Mouse (Mus musculus) neural tube, embryonic 15.5 days (tissue): Measurements from ENCODE around the gene Npr2. TPM values are rescaled to one million over a fixed set of nuclear protein-coding genes. Genes with fewer than 3 reads are reported as not detected.
A peak's percentile ranks its signal among the peaks of the same experiment; 100 is the strongest.

Experiments used
- ATAC-seq: fragments of 200-750 bp; cut with Nextera tagmentation; 2 replicates; pipeline ENCODE4 v1.8.0; 2017; ENCODE audit warnings: mild to moderate bottlenecking, moderate TSS enrichment, moderate library complexity; ENCODE audit not compliant: low FRiP score
- H3K27ac ChIP-seq: fragments of 300-500 bp; sonication (generic); replicated peaks from 2 replicates; pipeline ENCODE4 v1.5.1; 2015; ENCODE audit warnings: mild to moderate bottlenecking, inconsistent platforms
- H3K27me3 ChIP-seq: fragments of 300-500 bp; sonication (generic); replicated peaks from 2 replicates; pipeline ENCODE4 v1.6.1; 2015; ENCODE audit warnings: inconsistent platforms
- H3K36me3 ChIP-seq: fragments of 300-500 bp; sonication (generic); 2 replicates; pipeline ENCODE4 v1.6.1; 2015; ENCODE audit warnings: inconsistent platforms
- H3K4me1 ChIP-seq: fragments of 300-500 bp; sonication (generic); 2 replicates; pipeline ENCODE4 v1.6.1; 2015; ENCODE audit warnings: inconsistent platforms
- H3K4me2 ChIP-seq: fragments of 300-500 bp; sonication (generic); 2 replicates; pipeline ENCODE4 v1.6.1; 2015; ENCODE audit warnings: inconsistent platforms, mild to moderate bottlenecking, moderate library complexity
- H3K4me3 ChIP-seq: fragments of 300-500 bp; sonication (generic); replicated peaks from 2 replicates; pipeline ENCODE4 v1.5.1; 2015; ENCODE audit warnings: mild to moderate bottlenecking, inconsistent platforms
- H3K9ac ChIP-seq: fragments of 300-500 bp; sonication (generic); replicated peaks from 2 replicates; pipeline ENCODE4 v1.6.1; 2015; ENCODE audit warnings: mild to moderate bottlenecking, inconsistent platforms
- H3K9me3 ChIP-seq: fragments of 300-500 bp; sonication (generic); replicated peaks from 2 replicates; pipeline ENCODE4 v1.6.1; 2016; ENCODE audit warnings: inconsistent platforms
- WGBS: fragments of 180-500 bp; shearing (Covaris S2); methylation state at CpG from one replicate; pipeline ENCODE4 v1.1.7; 2015; ENCODE audit warnings: mixed read lengths; 5-methylcytosine and 5-hydroxymethylcytosine counted together
- polyA plus RNA-seq: library from polyadenylated mRNA; unstranded; fragments of >200 nt; fragmentation: Nextera tagmentation; extraction: Ambion mirVana; gene quantifications from 2 replicates; pipeline ENCODE4 v1.2.1, GENCODE M21; 2015

The Npr2 gene
- polyA plus RNA-seq, 1 experiment from 2014 or later, result 16.1 TPM

GRCm38 (mm10) chr4:43630671-43631045 is 1.1 kb upstream of the Npr2 start:
- H3K9me3 ChIP-seq, result no peaks in the 10 kb centered on the region
- H3K9ac ChIP-seq, result no peak overlapping the region; the same call in 1 of the 2 replicates
- 13% methylated on average over 5 of the region's 5 CpGs for WGBS
- peak overlapping the region; percentile 94 for H3K4me2 ChIP-seq
- peak; percentile 12; the same call in 1 of the 2 replicates for ATAC-seq
- peak overlapping the region; percentile 88 for H3K27ac ChIP-seq
- H3K36me3 ChIP-seq, result no peaks in the 10 kb centered on the region
- peaks cover 45% of the 10 kb centered on the region for H3K4me1 ChIP-seq
- no peaks in the 10 kb centered on the region for H3K27me3 ChIP-seq
- H3K4me3 ChIP-seq, result peak overlapping the region; percentile 59

DNA sequence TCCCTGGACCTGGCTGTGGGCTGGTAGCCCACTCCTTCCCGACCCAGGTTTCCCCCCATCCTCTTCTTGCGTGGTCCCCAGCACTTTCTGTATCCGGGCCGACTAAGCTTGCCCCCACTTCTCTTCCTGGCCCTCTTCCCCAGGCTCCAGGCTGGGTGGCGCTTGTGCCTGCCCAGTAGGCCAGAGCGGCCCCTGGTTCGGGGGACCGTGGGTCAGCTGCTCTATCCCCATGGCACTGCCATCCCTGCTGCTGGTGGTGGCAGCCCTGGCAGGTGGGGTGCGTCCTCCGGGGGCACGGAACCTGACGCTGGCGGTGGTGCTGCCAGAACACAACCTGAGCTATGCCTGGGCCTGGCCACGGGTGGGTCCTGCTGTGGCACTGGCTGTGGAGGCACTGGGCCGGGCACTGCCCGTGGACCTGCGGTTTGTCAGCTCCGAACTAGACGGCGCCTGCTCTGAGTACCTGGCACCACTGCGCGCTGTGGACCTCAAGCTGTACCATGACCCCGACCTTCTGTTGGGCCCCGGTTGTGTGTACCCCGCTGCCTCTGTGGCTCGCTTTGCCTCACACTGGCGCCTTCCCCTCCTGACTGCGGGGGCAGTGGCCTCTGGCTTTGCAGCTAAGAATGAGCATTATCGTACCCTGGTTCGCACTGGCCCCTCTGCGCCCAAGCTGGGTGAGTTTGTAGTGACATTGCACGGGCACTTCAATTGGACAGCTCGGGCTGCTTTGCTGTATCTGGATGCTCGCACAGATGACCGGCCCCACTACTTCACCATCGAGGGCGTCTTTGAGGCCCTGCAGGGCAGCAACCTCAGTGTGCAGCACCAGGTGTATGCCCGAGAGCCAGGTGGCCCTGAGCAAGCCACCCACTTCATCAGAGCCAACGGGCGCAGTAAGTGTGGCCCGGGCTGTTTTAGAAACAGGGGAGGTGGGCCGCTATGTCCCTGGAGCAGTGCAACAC is 503 bp downstream of the Npr2 start:
- Histone ChIP-seq H3K36me3 (no peaks in the 10 kb centered on the region), H3K4me2 (peak overlapping the region; percentile 94), H3K27ac (peak overlapping the region; percentile 88), H3K4me3 (peak overlapping the region; percentile 59), H3K9me3 (no peaks in the 10 kb centered on the region), H3K27me3 (no peaks in the 10 kb centered on the region), H3K4me1 (peaks cover 45% of the 10 kb centered on the region), H3K9ac (peak overlapping the region; percentile 78)
- peak; percentile 15; the same call in 1 of the 2 replicates for ATAC-seq
- WGBS, result 45% methylated on average over 42 of the region's 42 CpGs

DNA sequence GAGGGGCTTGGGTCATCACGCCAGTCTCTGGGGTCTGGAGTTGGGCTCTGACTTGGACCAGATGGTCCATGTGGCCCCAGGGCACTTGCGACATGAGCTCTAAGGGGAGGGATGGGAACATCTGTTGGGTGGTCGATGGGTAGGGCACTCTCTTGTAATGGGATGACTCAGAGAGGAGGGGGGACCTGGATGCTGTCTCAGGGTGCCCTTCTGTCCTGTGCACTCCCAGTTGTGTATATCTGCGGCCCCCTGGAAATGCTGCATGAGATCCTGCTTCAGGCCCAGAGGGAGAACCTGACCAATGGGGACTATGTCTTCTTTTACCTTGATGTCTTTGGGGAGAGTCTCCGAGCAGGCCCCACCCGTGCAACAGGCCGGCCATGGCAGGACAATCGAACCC is 1.6 kb downstream of the Npr2 start:
- peaks cover 45% of the 10 kb centered on the region for H3K4me1 ChIP-seq
- no peak overlapping the region for H3K9ac ChIP-seq
- H3K4me2 ChIP-seq, result peak overlapping the region; percentile 94
- no peaks in the 10 kb centered on the region for H3K36me3 ChIP-seq
- no peaks in the 10 kb centered on the region for H3K27me3 ChIP-seq
- H3K4me3 ChIP-seq, result no peak overlapping the region
- WGBS, result 65% methylated on average over 8 of the region's 8 CpGs
- no peaks in the 10 kb centered on the region for H3K9me3 ChIP-seq
- no peak overlapping the region for H3K27ac ChIP-seq
- no peak for ATAC-seq

DNA sequence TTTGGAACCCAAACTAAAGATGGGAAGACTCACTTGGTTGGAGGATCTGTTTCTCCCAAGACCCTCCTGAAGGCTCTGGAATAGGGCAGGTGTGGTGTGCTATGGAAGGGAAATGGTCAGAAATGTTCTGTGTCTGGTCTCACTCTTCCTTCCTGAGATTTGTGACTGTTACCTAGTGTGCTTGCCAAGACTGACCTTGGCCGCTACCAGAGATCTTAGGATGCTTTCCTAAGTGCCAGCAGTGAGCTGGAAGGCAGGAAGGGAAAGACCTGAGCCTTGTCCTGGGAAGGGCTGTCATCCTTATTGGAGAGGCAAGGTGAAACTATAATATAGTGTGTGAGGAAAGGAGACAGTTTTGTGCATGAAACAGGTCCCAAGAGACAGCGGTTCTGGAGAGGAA is 2.0 kb downstream of the Npr2 start:
- 97% methylated on average over 2 of the region's 2 CpGs for WGBS
- Histone ChIP-seq H3K4me3 (no peak overlapping the region), H3K27me3 (no peaks in the 10 kb centered on the region), H3K36me3 (no peaks in the 10 kb centered on the region), H3K4me1 (peaks cover 45% of the 10 kb centered on the region), H3K9me3 (no peaks in the 10 kb centered on the region), H3K9ac (no peak overlapping the region), H3K4me2 (peak overlapping the region; percentile 94; the same call in 1 of the 2 replicates), H3K27ac (no peak overlapping the region)
- ATAC-seq, result no peak

GRCm38 (mm10) chr4:43634621-43635374 is 3.1 kb downstream of the Npr2 start:
- no peak overlapping the region for H3K9ac ChIP-seq

DNA sequence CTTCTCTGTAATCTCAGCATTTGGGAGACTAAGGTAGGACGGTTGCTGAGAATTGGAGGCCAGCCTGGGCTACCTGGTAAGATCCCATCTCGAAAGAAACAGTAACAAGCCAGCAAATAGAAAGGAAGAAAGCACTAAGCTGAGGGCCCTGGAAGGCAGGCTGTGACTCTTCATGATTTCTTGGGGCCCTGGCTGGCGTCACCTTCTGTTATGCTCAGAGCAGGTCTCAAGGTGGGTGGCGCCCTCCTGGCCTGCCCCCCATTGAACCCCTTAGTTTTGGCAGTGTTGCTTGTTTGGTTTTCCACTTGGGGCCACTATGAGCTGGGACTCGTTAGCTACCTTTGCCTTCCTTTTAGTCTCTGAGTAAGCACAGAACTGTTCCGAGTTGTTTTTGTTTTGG is 5.0 kb downstream of the Npr2 start:
- Histone ChIP-seq H3K36me3 (no peaks in the 10 kb centered on the region), H3K27ac (no peak overlapping the region), H3K4me1 (peaks cover 26% of the 10 kb centered on the region), H3K9ac (no peak overlapping the region), H3K27me3 (no peaks in the 10 kb centered on the region), H3K9me3 (no peaks in the 10 kb centered on the region), H3K4me2 (no peak overlapping the region), H3K4me3 (no peak overlapping the region)
- no peak for ATAC-seq
- 85% methylated on average over 6 of the region's 6 CpGs for WGBS

More at GRCm38 (mm10) chr4:43634621-43635374, 3.1 kb downstream of the Npr2 start:
- no peak for ATAC-seq
- Histone ChIP-seq H3K27me3 (no peaks in the 10 kb centered on the region), H3K27ac (no peak overlapping the region), H3K9me3 (no peaks in the 10 kb centered on the region), H3K36me3 (no peaks in the 10 kb centered on the region), H3K4me2 (no peak overlapping the region), H3K4me3 (no peak overlapping the region), H3K4me1 (peaks cover 44% of the 10 kb centered on the region)
- 92% methylated on average over 7 of the region's 7 CpGs for WGBS

- no peak overlapping the region for H3K4me2 ChIP-seq
- H3K27ac ChIP-seq, result no peak overlapping the region
- H3K9me3 ChIP-seq, result no peaks in the 10 kb centered on the region
- no peaks in the 10 kb centered on the region for H3K4me1 ChIP-seq
- H3K4me3 ChIP-seq, result no peak overlapping the region
- no peak for ATAC-seq
- peaks cover 20% of the 10 kb centered on the region; the same call in 1 of the 2 replicates for H3K36me3 ChIP-seq
- no peaks in the 10 kb centered on the region for H3K27me3 ChIP-seq
- WGBS, result 82% methylated on average over 9 of the region's 9 CpGs
- H3K9ac ChIP-seq, result no peak overlapping the region
Observed at GRCm38 (mm10) chr4:43640076-43640475, 8.3 kb downstream of the Npr2 start.

DNA sequence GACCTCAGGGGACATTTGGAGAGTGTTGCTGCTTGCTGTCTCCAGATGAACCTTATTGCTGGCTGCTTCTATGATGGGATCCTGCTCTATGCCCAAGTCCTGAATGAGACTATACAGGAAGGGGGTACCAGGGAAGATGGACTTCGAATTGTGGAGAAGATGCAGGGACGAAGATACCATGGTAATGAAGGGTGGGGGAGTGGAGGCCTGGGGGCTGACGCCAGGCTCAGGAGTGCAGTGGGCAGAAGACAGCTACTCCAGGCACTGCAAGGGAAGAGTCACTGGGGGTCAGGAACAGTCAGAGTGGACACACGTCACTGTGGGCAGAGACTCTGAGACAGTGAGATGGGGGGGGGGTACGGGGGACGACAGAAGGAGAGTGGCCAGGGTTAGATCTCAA is 8.8 kb downstream of the Npr2 start:
- no peak overlapping the region for H3K4me2 ChIP-seq
- no peaks in the 10 kb centered on the region for H3K27me3 ChIP-seq
- no peaks in the 10 kb centered on the region for H3K4me1 ChIP-seq
- no peak overlapping the region for H3K4me3 ChIP-seq
- peaks cover 20% of the 10 kb centered on the region; the same call in 1 of the 2 replicates for H3K36me3 ChIP-seq
- no peak overlapping the region for H3K27ac ChIP-seq
- no peak for ATAC-seq
- no peaks in the 10 kb centered on the region for H3K9me3 ChIP-seq
- H3K9ac ChIP-seq, result no peak overlapping the region
- 91% methylated on average over 6 of the region's 6 CpGs for whole genome bisulfite sequencing

- no peaks in the 10 kb centered on the region for H3K27me3 ChIP-seq
- H3K36me3 ChIP-seq, result peaks cover 29% of the 10 kb centered on the region
- no peaks in the 10 kb centered on the region; the same call in 1 of the 2 replicates for H3K9me3 ChIP-seq
- 98% methylated on average over 3 of the region's 3 CpGs for WGBS
- peaks cover 13% of the 10 kb centered on the region for H3K4me1 ChIP-seq
- no peak for ATAC-seq
- H3K9ac ChIP-seq, result no peak overlapping the region
- H3K4me2 ChIP-seq, result no peak overlapping the region
- no peak overlapping the region for H3K27ac ChIP-seq
- H3K4me3 ChIP-seq, result no peak overlapping the region
Observed at GRCm38 (mm10) chr4:43649783-43650182, 18.0 kb downstream of the Npr2 start.

DNA sequence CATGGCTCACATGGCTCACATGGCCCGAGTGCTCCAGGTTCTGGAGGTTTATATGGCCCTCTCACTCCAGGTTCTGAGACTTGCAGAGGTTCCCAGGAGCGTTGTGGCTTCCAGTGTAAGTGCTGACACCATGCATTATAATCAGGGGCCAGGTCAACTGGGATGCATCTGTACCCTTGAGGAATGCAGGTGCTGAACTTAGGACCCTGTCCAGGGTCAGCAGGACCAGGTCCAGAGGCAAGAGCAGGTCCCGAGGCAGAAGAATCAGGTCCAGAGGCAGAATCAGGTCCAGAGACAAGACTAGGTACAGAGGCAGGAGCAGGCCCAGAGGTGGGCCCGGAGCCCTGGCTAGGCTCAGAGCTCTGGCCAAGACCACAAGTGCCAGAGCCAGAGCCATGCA is 21.0 kb downstream of the Npr2 start:
- Histone ChIP-seq H3K27me3 (no peaks in the 10 kb centered on the region), H3K27ac (no peak overlapping the region), H3K4me2 (peak overlapping the region; percentile 51), H3K4me1 (peaks cover 25% of the 10 kb centered on the region), H3K9ac (no peak overlapping the region), H3K4me3 (peak overlapping the region; percentile 31; the same call in 1 of the 2 replicates), H3K9me3 (no peaks in the 10 kb centered on the region; the same call in 1 of the 2 replicates), H3K36me3 (peaks cover 21% of the 10 kb centered on the region)
- no peak for ATAC-seq
- WGBS, result 93% methylated on average over 4 of the region's 4 CpGs

- Histone ChIP-seq H3K9ac (no peak within 1 kb of the TSS), H3K4me1 (peaks cover 25% of the 10 kb centered on the region), H3K4me2 (peak within 1 kb of the TSS; percentile 51), H3K9me3 (no peaks in the 10 kb centered on the region; the same call in 1 of the 2 replicates), H3K27me3 (no peaks in the 10 kb centered on the region), H3K4me3 (peak within 1 kb of the TSS; percentile 31), H3K27ac (0 out of 2 replicates have a peak within 1 kb of the TSS, but pooled peaks have one; percentile 23), H3K36me3 (peaks cover 17% of the 10 kb centered on the region)
- 15% methylated on average over 24 of the region's 24 CpGs for WGBS
- no peak for ATAC-seq
Observed at GRCm38 (mm10) chr4:43653161-43654015, 21.7 kb downstream of the Npr2 start, which contains the start of gene Spag8. Spag8 (minus strand) TSS chr4:43653594.
